Mouse (Mus musculus): Measurements from ENCODE around the gene Zfp287. TPM values are rescaled to one million over a fixed set of nuclear protein-coding genes. Genes with fewer than 3 reads are reported as not detected.
A peak's percentile ranks its signal among the peaks of the same experiment; 100 is the strongest.

The Zfp287 gene
- polyA plus RNA-seq, 1 experiment from 2014 or later: 6.3 TPM

GRCm38 (mm10) chr11:62664250-62664649 lies 67.5 kb downstream of the Zfp287 start:
- H3K27me3 ChIP-seq (replicated peaks): no peaks in the 10 kb centered on the region
- no peak for ATAC-seq (ENCODE audit: insufficient number of reproducible peaks, low FRiP score)
- 70% methylated on average over 6 of the region's 6 CpGs for WGBS

GRCm38 (mm10) chr11:62660885-62661284 lies 70.8 kb downstream of the Zfp287 start:
- whole genome bisulfite sequencing: 51% methylated on average over 4 of the region's 4 CpGs
- Histone ChIP-seq H3K4me1 (replicated peaks) (peaks cover 28% of the 10 kb centered on the region), H3K36me3 (peaks cover 30% of the 10 kb centered on the region), H3K27ac (ENCODE audit: poor library complexity, severe bottlenecking) (no peak overlapping the region), H3K4me2 (no peak overlapping the region), H3K27me3 (replicated peaks) (no peaks in the 10 kb centered on the region), H3K9ac (no peak overlapping the region), H3K4me3 (no peak overlapping the region), H3K9me3 (replicated peaks) (no peaks in the 10 kb centered on the region)
- no peak for ATAC-seq (ENCODE audit: insufficient number of reproducible peaks, low FRiP score)

More at GRCm38 (mm10) chr11:62664250-62664649, 67.5 kb downstream of the Zfp287 start:
- H3K4me1 ChIP-seq (replicated peaks): peaks cover 14% of the 10 kb centered on the region; the same call in 1 of the 2 replicates
- no peaks in the 10 kb centered on the region for H3K9me3 ChIP-seq (replicated peaks)
- no peak overlapping the region for H3K27ac ChIP-seq (ENCODE audit: poor library complexity, severe bottlenecking)
- H3K4me3 ChIP-seq: no peak overlapping the region
- no peak overlapping the region for H3K9ac ChIP-seq
- no peak overlapping the region for H3K4me2 ChIP-seq
- H3K36me3 ChIP-seq: peaks cover 33% of the 10 kb centered on the region

GRCm38 (mm10) chr11:62652080-62652479 lies 79.6 kb downstream of the Zfp287 start:
- Histone ChIP-seq H3K27me3 (replicated peaks) (no peaks in the 10 kb centered on the region), H3K4me2 (no peak overlapping the region), H3K4me1 (replicated peaks) (peaks cover 26% of the 10 kb centered on the region), H3K36me3 (peaks cover 38% of the 10 kb centered on the region), H3K9ac (no peak overlapping the region), H3K27ac (ENCODE audit: poor library complexity, severe bottlenecking) (no peak overlapping the region), H3K4me3 (no peak overlapping the region), H3K9me3 (replicated peaks) (no peaks in the 10 kb centered on the region)
- WGBS: 91% methylated on average over 3 of the region's 3 CpGs
- no peak for ATAC-seq (ENCODE audit: insufficient number of reproducible peaks, low FRiP score)

DNA sequence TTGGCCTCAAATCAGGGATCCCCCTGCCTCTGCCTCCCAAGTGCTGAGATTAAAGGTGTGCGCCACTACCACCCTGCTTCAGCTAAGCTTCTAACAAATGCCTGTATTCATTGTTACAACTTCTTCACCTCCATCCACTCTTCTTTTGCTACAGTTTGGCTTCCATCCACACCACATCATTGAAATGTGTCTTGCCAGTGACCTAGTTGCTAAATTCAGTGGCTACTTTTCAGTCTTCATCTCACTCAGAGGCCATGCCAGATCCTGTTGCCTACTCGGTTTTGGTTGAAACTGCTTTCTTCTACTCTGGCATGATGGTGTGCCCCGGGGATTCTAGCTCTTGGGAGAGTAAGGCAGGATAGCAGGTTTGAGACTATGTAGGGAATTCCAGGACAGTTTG lies 80.1 kb downstream of the Zfp287 start:
- Histone ChIP-seq H3K27me3 (replicated peaks) (no peaks in the 10 kb centered on the region), H3K4me1 (replicated peaks) (peaks cover 30% of the 10 kb centered on the region), H3K27ac (ENCODE audit: poor library complexity, severe bottlenecking) (no peak overlapping the region), H3K4me2 (no peak overlapping the region), H3K9me3 (replicated peaks) (no peaks in the 10 kb centered on the region), H3K4me3 (no peak overlapping the region), H3K36me3 (peaks cover 36% of the 10 kb centered on the region), H3K9ac (0 out of 2 replicates have a peak overlapping the region, but pooled peaks have one; percentile 1)
- no peak for ATAC-seq (ENCODE audit: insufficient number of reproducible peaks, low FRiP score)
- WGBS: 92% methylated on average over 3 of the region's 3 CpGs

Other genes starting within 250 kb of the Zfp287 start
- gene Cenpv, start 192.6 kb downstream of the Zfp287 start, polyA plus RNA-seq (2016; fragmentation: Nextera tagmentation; extraction: Ambion mirVana): 19.7 and 22.1 TPM in 2 replicates
- gene Ubb, start 180.7 kb downstream of the Zfp287 start, polyA plus RNA-seq (2016; fragmentation: Nextera tagmentation; extraction: Ambion mirVana): 2,594 and 2,627 TPM in 2 replicates
- 4.3 and 4.6 TPM in 2 replicates for gene Trpv2, start 157.4 kb downstream of the Zfp287 start, polyA plus RNA-seq (2016; fragmentation: Nextera tagmentation; extraction: Ambion mirVana)
- gene Lrrc75a, start 83.4 kb downstream of the Zfp287 start, polyA plus RNA-seq (2016; fragmentation: Nextera tagmentation; extraction: Ambion mirVana): 18.6 and 19.6 TPM in 2 replicates
- gene Mmgt2, start 83.2 kb downstream of the Zfp287 start, polyA plus RNA-seq (2016; fragmentation: Nextera tagmentation; extraction: Ambion mirVana): 51.0 and 58.3 TPM in 2 replicates
- not detected in 2 replicates for gene Gm10428, start 21.2 kb upstream of the Zfp287 start, polyA plus RNA-seq (2016; fragmentation: Nextera tagmentation; extraction: Ambion mirVana)
- gene Zfp286, start 57.6 kb upstream of the Zfp287 start, polyA plus RNA-seq (2016; fragmentation: Nextera tagmentation; extraction: Ambion mirVana): 10.6 and 11.0 TPM in 2 replicates
- gene Trim16, start 88.3 kb upstream of the Zfp287 start, polyA plus RNA-seq (2016; fragmentation: Nextera tagmentation; extraction: Ambion mirVana): 5.4 and 6.0 TPM in 2 replicates
- 0.17 and 0.23 TPM in 2 replicates for gene Fbxw10, start 115.2 kb upstream of the Zfp287 start, polyA plus RNA-seq (2016; fragmentation: Nextera tagmentation; extraction: Ambion mirVana)
- 48.0 and 50.6 TPM in 2 replicates for gene Tvp23b, start 147.6 kb upstream of the Zfp287 start, polyA plus RNA-seq (2016; fragmentation: Nextera tagmentation; extraction: Ambion mirVana)
- 0.28 TPM in 1 of 2 replicates, not detected in the other for gene Cdrt4, start 219.3 kb upstream of the Zfp287 start, polyA plus RNA-seq (2016; fragmentation: Nextera tagmentation; extraction: Ambion mirVana)

Data from heart, embryonic 12.5 days (tissue).